Mouse (Mus musculus) heart, postnatal 36 days (tissue): ENCODE measurements around the gene Appl2. TPM values are rescaled to one million over a fixed set of nuclear protein-coding genes. Genes with fewer than 3 reads are reported as not detected.

Experiments used
- DNase-seq, 2 experiments: peaks; one replicate each; pipeline ENCODE4 v3.0.0; 2021 to 2022
- intact Hi-C: fragments of 180-260 bp; cut with DNase I; formaldehyde crosslinking; loops from one replicate; pipeline ENCODE4 v1.15.1; 2025
- total RNA-seq, 2 experiments: library from RNA; stranded (reverse); gene quantifications; 2 replicates each; pipeline ENCODE4 v1.2.3; 2021

Gene Appl2
- total RNA-seq, 2 experiments from 2014 or later = 37.2 to 44.4 TPM

GRCm38 (mm10) chr10:83632806-83633374 lies 15.6 kb downstream of the Appl2 start:
- intact Hi-C loops = no loop called here
- DNase-seq = no peak

GRCm38 (mm10) chr10:83631775-83632174 lies 16.8 kb downstream of the Appl2 start:
- no peak for DNase-seq
- intact Hi-C loops = no loop called here

- intact Hi-C loops = no loop called here
- DNase-seq = peak in 1 of 2 experiments; percentile 31
Observed at GRCm38 (mm10) chr10:83630899-83631298, 17.6 kb downstream of the Appl2 start.

- no peak for DNase-seq
- intact Hi-C loops = no loop called here
Observed at GRCm38 (mm10) chr10:83629878-83630277, 18.7 kb downstream of the Appl2 start.

GRCm38 (mm10) chr10:83629190-83629781 lies 19.3 kb downstream of the Appl2 start:
- intact Hi-C loops = no loop called here
- DNase-seq = no peak

GRCm38 (mm10) chr10:83628241-83628640 lies 20.3 kb downstream of the Appl2 start:
- intact Hi-C loops = no loop called here
- DNase-seq = no peak

- DNase-seq = no peak
- intact Hi-C loops = no loop called here
Observed at GRCm38 (mm10) chr10:83627113-83627687, 21.3 kb downstream of the Appl2 start.

GRCm38 (mm10) chr10:83624841-83625240 lies 23.7 kb downstream of the Appl2 start:
- DNase-seq = peak in 1 of 2 experiments; percentile 44
- intact Hi-C loops = no loop called here

GRCm38 (mm10) chr10:83624065-83624464 lies 24.5 kb downstream of the Appl2 start:
- intact Hi-C loops = no loop called here
- no peak for DNase-seq

GRCm38 (mm10) chr10:83620350-83621055 lies 28.0 kb downstream of the Appl2 start:
- intact Hi-C loops = no loop called here
- DNase-seq = no peak

GRCm38 (mm10) chr10:83618819-83619440 lies 29.6 kb downstream of the Appl2 start:
- DNase-seq = no peak
- intact Hi-C loops = no loop called here

GRCm38 (mm10) chr10:83617366-83617765 lies 31.2 kb downstream of the Appl2 start:
- intact Hi-C loops = no loop called here
- peak in 1 of 2 experiments; percentile 50 for DNase-seq

- DNase-seq = no peak
- intact Hi-C loops = no loop called here
Observed at GRCm38 (mm10) chr10:83612648-83613215, 35.8 kb downstream of the Appl2 start.

GRCm38 (mm10) chr10:83611863-83612262 lies 36.7 kb downstream of the Appl2 start:
- no peak for DNase-seq
- intact Hi-C loops = no loop called here

GRCm38 (mm10) chr10:83610518-83610917 lies 38.0 kb downstream of the Appl2 start:
- no peak for DNase-seq
- intact Hi-C loops = no loop called here

GRCm38 (mm10) chr10:83608596-83608995 lies 39.9 kb downstream of the Appl2 start:
- no peak for DNase-seq
- intact Hi-C loops = no loop called here

- no peak for DNase-seq
- intact Hi-C loops = no loop called here
Observed at GRCm38 (mm10) chr10:83607111-83607510, 41.4 kb downstream of the Appl2 start.

GRCm38 (mm10) chr10:83605637-83606183 lies 42.8 kb downstream of the Appl2 start:
- intact Hi-C loops = no loop called here
- no peak for DNase-seq

- intact Hi-C loops = loop anchor here (5.0 kb wide), 1 partner anchor 173 kb away; no protein-coding TSS in a partner anchor
Observed at GRCm38 (mm10) chr10:83603956-83604564, 44.5 kb downstream of the Appl2 start.

GRCm38 (mm10) chr10:83600650-83601049 lies 47.9 kb downstream of the Appl2 start:
- intact Hi-C loops = loop anchor here (5.0 kb wide), 1 partner anchor 177 kb away; no protein-coding TSS in a partner anchor
- DNase-seq = peak; percentile 29 to 37

More at GRCm38 (mm10) chr10:83603956-83604564, 44.5 kb downstream of the Appl2 start:
- no peak for DNase-seq
